Mouse (Mus musculus) embryonic facial prominence, embryonic 15.5 days (tissue): ENCODE measurements around the gene Intu. TPM values are rescaled to one million over a fixed set of nuclear protein-coding genes. Genes with fewer than 3 reads are reported as not detected.

ENCODE experiments used
- ATAC-seq: fragments of 200-750 bp; cut with Nextera tagmentation; 2 replicates; pipeline ENCODE4 v1.8.0; 2017; ENCODE audit warnings: low read depth, moderate TSS enrichment; ENCODE audit not compliant: insufficient number of reproducible peaks, low FRiP score, low TSS enrichment
- H3K27ac ChIP-seq: fragments of 300-500 bp; sonication (generic); replicated peaks from 2 replicates; pipeline ENCODE4 v1.5.1; 2015; ENCODE audit warnings: mild to moderate bottlenecking, inconsistent platforms
- H3K27me3 ChIP-seq: fragments of 300-500 bp; sonication (generic); 2 replicates; pipeline ENCODE4 v1.6.1; 2015; ENCODE audit warnings: inconsistent platforms
- H3K36me3 ChIP-seq: fragments of 300-500 bp; sonication (generic); 2 replicates; pipeline ENCODE4 v1.6.1; 2015; ENCODE audit warnings: mild to moderate bottlenecking, inconsistent platforms
- H3K4me1 ChIP-seq: fragments of 300-500 bp; sonication (generic); 2 replicates; pipeline ENCODE4 v1.6.1; 2015; ENCODE audit warnings: inconsistent platforms
- H3K4me2 ChIP-seq: fragments of 300-500 bp; sonication (generic); replicated peaks from 2 replicates; pipeline ENCODE4 v1.6.1; 2015; ENCODE audit warnings: mild to moderate bottlenecking, inconsistent platforms
- H3K4me3 ChIP-seq: fragments of 300-500 bp; sonication (generic); replicated peaks from 2 replicates; pipeline ENCODE4 v1.5.1; 2015; ENCODE audit warnings: mild to moderate bottlenecking, inconsistent platforms
- H3K9ac ChIP-seq: fragments of 300-500 bp; sonication (generic); 2 replicates; pipeline ENCODE4 v1.6.1; 2015; ENCODE audit warnings: inconsistent platforms
- H3K9me3 ChIP-seq: fragments of 300-500 bp; sonication (generic); replicated peaks from 2 replicates; pipeline ENCODE4 v1.6.1; 2016; ENCODE audit warnings: inconsistent platforms
- WGBS: fragments of 180-500 bp; shearing (Covaris S2); methylation state at CpG from one replicate; pipeline ENCODE4 v1.1.7; 2015; 5-methylcytosine and 5-hydroxymethylcytosine counted together
- polyA plus RNA-seq: library from polyadenylated mRNA; unstranded; fragments of >200 nt; fragmentation: Nextera tagmentation; extraction: Ambion mirVana; gene quantifications from 2 replicates; pipeline ENCODE4 v1.2.1, GENCODE M21; 2015

Gene Intu
- polyA plus RNA-seq, 1 experiment from 2014 or later = 3.1 TPM

GRCm38 (mm10) chr3:40527976-40528950 lies 2.8 kb upstream of the Intu start:
- ATAC-seq = no peak

DNA sequence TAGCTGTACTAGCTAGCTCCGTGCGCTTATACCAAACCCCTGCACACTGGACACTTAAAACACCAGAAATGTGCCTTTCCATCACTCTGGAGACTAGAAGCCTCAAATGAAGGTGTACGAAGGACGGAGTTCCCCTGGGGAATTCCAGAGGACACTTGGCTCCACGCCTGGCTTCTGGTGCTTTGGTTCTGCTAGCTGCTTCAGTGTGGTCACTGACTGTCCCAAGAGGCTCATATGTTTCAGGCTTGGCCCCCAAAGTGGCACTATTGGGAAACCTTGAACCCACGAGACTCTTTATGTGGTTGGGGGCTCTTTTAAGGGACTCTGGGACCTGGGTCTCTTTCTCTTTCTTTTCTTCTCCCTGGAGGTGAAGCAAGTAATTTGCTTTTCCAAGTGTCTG lies 2.1 kb upstream of the Intu start:
- H3K4me2 ChIP-seq = no peak overlapping the region
- H3K4me1 ChIP-seq = peaks cover 22% of the 10 kb centered on the region
- H3K9ac ChIP-seq = no peak overlapping the region
- H3K9me3 ChIP-seq = no peaks in the 10 kb centered on the region
- H3K36me3 ChIP-seq = no peaks in the 10 kb centered on the region
- peaks cover 22% of the 10 kb centered on the region; the same call in 1 of the 2 replicates for H3K27me3 ChIP-seq
- no peak for ATAC-seq
- no peak overlapping the region for H3K4me3 ChIP-seq
- H3K27ac ChIP-seq = no peak overlapping the region
- WGBS = 74% methylated on average over 6 of the region's 6 CpGs

More at GRCm38 (mm10) chr3:40527976-40528950, 2.8 kb upstream of the Intu start:
- peaks cover 22% of the 10 kb centered on the region for H3K4me1 ChIP-seq
- no peaks in the 10 kb centered on the region for H3K9me3 ChIP-seq
- H3K4me3 ChIP-seq = no peak overlapping the region
- H3K36me3 ChIP-seq = no peaks in the 10 kb centered on the region
- H3K27ac ChIP-seq = no peak overlapping the region
- no peak overlapping the region for H3K4me2 ChIP-seq
- WGBS = 27% methylated on average over 9 of the region's 9 CpGs
- peaks cover 16% of the 10 kb centered on the region; the same call in 1 of the 2 replicates for H3K27me3 ChIP-seq
- no peak overlapping the region for H3K9ac ChIP-seq

DNA sequence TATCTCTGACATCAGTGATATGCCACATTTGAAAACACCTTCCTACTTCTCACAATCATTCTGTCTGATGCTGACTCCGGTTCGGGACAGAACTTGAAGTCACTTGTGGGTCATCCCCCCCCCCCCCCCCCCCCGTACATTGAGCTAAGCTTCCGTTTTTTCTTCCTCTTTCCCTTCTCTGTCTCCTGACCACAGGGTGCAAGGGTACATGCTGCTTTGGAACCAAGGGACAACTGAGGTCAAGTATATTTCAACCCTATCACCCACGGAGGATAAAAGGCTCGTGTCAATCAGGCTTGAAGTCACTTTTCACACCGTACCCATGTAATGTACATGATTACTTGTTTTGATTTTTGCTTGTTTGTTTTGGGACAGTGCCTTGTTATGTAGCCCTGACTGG lies 241 bp upstream of the Intu start:
- Histone ChIP-seq H3K4me3 (peak overlapping the region; percentile 55), H3K36me3 (no peaks in the 10 kb centered on the region), H3K9ac (peak overlapping the region; percentile 41; the same call in 1 of the 2 replicates), H3K27ac (no peak overlapping the region), H3K9me3 (no peaks in the 10 kb centered on the region), H3K4me2 (peak overlapping the region; percentile 94), H3K4me1 (peaks cover 22% of the 10 kb centered on the region), H3K27me3 (peaks cover 22% of the 10 kb centered on the region; the same call in 1 of the 2 replicates)
- WGBS = 9% methylated on average over 7 of the region's 7 CpGs
- ATAC-seq = no peak

DNA sequence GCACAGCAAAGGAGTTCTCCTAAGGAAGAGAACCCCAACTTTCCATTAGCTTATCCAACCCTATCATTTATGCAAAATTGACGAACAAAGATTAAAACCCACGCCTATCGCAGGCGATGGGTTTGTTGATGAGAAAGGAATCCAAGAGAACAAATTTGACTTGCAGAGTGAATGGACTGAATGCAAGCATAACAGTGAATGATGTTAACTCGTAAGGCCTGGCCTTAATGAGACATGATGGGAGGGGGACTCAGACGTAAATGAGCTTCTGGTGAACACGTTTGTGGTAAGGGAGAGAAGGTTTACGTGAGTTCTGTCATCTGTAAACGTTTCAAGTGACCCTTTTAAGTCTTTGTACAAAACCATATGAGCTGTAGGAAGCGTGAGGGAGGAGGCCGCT lies 1.2 kb downstream of the Intu start:
- ATAC-seq = no peak
- Histone ChIP-seq H3K9ac (no peak overlapping the region), H3K27ac (no peak overlapping the region), H3K4me2 (peak overlapping the region; percentile 94), H3K4me3 (peak overlapping the region; percentile 55), H3K4me1 (peaks cover 22% of the 10 kb centered on the region), H3K9me3 (no peaks in the 10 kb centered on the region), H3K27me3 (peaks cover 22% of the 10 kb centered on the region; the same call in 1 of the 2 replicates), H3K36me3 (no peaks in the 10 kb centered on the region)
- WGBS = 12% methylated on average over 11 of the region's 11 CpGs

- H3K4me3 ChIP-seq = no peak overlapping the region
- peaks cover 18% of the 10 kb centered on the region for H3K4me1 ChIP-seq
- H3K9me3 ChIP-seq = no peaks in the 10 kb centered on the region
- no peak overlapping the region for H3K27ac ChIP-seq
- H3K36me3 ChIP-seq = no peaks in the 10 kb centered on the region
- 58% methylated on average over 4 of the region's 4 CpGs for WGBS
- no peak overlapping the region for H3K4me2 ChIP-seq
- peaks cover 18% of the 10 kb centered on the region; the same call in 1 of the 2 replicates for H3K27me3 ChIP-seq
- no peak for ATAC-seq
- H3K9ac ChIP-seq = no peak overlapping the region
Observed at GRCm38 (mm10) chr3:40534141-40534540, 3.1 kb downstream of the Intu start.

- 0 out of 2 replicates have a peak overlapping the region, but pooled peaks have one; percentile 41 for H3K27ac ChIP-seq
Observed at GRCm38 (mm10) chr3:40540567-40541554, 9.8 kb downstream of the Intu start.

GRCm38 (mm10) chr3:40546621-40547020 lies 15.5 kb downstream of the Intu start:
- no peaks in the 10 kb centered on the region for H3K36me3 ChIP-seq
- H3K4me3 ChIP-seq = no peak overlapping the region
- 85% methylated on average over 4 of the region's 4 CpGs for WGBS
- no peak overlapping the region for H3K27ac ChIP-seq
- H3K4me2 ChIP-seq = no peak overlapping the region
- ATAC-seq = no peak
- no peaks in the 10 kb centered on the region for H3K9me3 ChIP-seq
- no peaks in the 10 kb centered on the region for H3K4me1 ChIP-seq
- H3K27me3 ChIP-seq = no peaks in the 10 kb centered on the region
- no peak overlapping the region for H3K9ac ChIP-seq

More at GRCm38 (mm10) chr3:40540567-40541554, 9.8 kb downstream of the Intu start:
- ATAC-seq = peak; percentile 84
- Histone ChIP-seq H3K36me3 (no peaks in the 10 kb centered on the region), H3K4me1 (no peaks in the 10 kb centered on the region), H3K4me3 (peak overlapping the region; percentile 96), H3K4me2 (peak overlapping the region; percentile 73), H3K9me3 (no peaks in the 10 kb centered on the region), H3K27me3 (no peaks in the 10 kb centered on the region), H3K9ac (peak overlapping the region; percentile 73)
- 3% methylated on average over 45 of the region's 45 CpGs for WGBS

GRCm38 (mm10) chr3:40652941-40653352 lies 121.9 kb downstream of the Intu start:
- no peaks in the 10 kb centered on the region for H3K36me3 ChIP-seq
- H3K9me3 ChIP-seq = no peaks in the 10 kb centered on the region
- no peak overlapping the region for H3K4me3 ChIP-seq
- no peak overlapping the region for H3K4me2 ChIP-seq
- no peak for ATAC-seq
- H3K27me3 ChIP-seq = no peaks in the 10 kb centered on the region
- no peak overlapping the region for H3K27ac ChIP-seq
- H3K9ac ChIP-seq = no peak overlapping the region
- 62% methylated on average over 10 of the region's 10 CpGs for WGBS
- H3K4me1 ChIP-seq = peaks cover 4% of the 10 kb centered on the region

- Histone ChIP-seq H3K27ac (no peak overlapping the region), H3K4me3 (no peak overlapping the region), H3K4me2 (no peak overlapping the region), H3K27me3 (no peaks in the 10 kb centered on the region), H3K36me3 (no peaks in the 10 kb centered on the region), H3K4me1 (peaks cover 4% of the 10 kb centered on the region), H3K9me3 (no peaks in the 10 kb centered on the region), H3K9ac (no peak overlapping the region)
- ATAC-seq = no peak
- 95% methylated on average over 16 of the region's 16 CpGs for WGBS
Observed at GRCm38 (mm10) chr3:40653582-40653981, 122.5 kb downstream of the Intu start.

- peaks cover 4% of the 10 kb centered on the region for H3K4me1 ChIP-seq
- H3K4me3 ChIP-seq = no peak overlapping the region
- ATAC-seq = peak; percentile 54; the same call in 1 of the 2 replicates
- H3K36me3 ChIP-seq = no peaks in the 10 kb centered on the region
- no peaks in the 10 kb centered on the region for H3K9me3 ChIP-seq
- H3K9ac ChIP-seq = no peak overlapping the region
- H3K27ac ChIP-seq = no peak overlapping the region
- H3K27me3 ChIP-seq = no peaks in the 10 kb centered on the region
- H3K4me2 ChIP-seq = no peak overlapping the region
- 80% methylated on average over 11 of the region's 11 CpGs for WGBS
Observed at GRCm38 (mm10) chr3:40654028-40654427, 122.9 kb downstream of the Intu start.

DNA sequence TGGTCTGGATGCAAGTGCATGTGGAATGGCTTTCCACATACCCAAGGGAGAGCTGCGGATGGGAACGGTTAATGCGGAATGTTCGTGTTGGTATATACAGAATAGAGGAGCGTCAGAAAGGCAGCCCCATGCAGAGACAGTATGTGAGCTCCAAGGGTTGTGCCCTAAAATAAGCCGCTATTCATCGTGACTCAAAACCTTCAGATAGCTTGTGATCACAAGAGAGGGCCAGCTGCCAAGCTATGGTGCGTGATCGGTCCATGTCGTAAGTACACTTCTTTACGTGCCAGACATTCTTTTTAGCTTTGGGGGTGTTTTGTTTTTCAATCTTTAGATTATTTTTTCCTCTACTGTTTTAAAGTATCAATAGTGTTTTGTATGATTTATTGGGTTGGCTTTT lies 124.5 kb downstream of the Intu start:
- H3K4me1 ChIP-seq = peaks cover 4% of the 10 kb centered on the region
- no peak for ATAC-seq
- no peak overlapping the region for H3K27ac ChIP-seq
- WGBS = 58% methylated on average over 11 of the region's 11 CpGs
- H3K9ac ChIP-seq = no peak overlapping the region
- no peaks in the 10 kb centered on the region for H3K36me3 ChIP-seq
- H3K27me3 ChIP-seq = no peaks in the 10 kb centered on the region
- H3K4me2 ChIP-seq = no peak overlapping the region
- H3K4me3 ChIP-seq = no peak overlapping the region
- H3K9me3 ChIP-seq = no peaks in the 10 kb centered on the region
